Mouse (Mus musculus): ENCODE data around the gene Klf16.

DNA sequence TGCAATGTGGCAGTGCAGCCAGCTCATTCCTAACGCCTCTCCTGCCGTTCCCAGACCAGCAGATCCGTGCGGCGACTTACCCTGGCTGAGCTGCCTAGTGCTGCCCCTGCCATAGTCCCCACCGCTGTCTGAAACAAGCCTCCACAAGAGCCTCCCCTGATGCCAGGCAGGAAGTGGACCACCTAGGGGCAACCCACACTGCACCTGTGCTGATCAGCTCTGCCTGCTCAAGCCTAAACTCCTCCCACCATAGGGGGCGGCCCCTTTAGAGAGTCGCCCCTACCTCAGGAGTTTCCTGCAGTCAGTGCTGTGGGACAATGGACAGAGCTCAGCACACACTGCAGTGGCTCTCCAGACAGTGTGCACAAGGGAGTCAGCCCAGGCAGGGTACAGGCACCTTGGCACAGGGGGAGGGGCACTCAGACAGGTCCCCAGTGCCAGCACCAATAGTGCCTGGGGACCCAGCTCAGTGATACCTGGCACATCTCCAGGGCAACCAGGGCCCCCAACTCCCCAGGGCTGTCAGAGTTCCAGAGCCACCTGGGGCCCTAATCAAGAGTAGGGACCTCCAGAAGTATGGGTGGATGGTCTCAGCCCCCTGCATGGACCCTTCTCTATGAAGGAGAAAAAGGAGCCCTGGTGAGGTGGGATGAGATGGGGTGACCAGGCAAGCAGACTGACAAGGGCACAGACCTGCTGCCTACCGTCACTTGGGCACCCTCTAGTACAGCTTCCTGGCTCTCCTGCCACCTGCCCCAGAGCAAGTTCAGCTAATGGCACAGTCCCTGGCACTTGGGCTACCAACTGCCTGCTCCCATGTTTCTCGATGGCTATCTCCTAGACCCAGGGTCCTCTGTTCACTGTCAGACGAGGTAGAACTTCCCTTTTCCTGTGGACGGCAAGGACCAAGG is 7.8 kb upstream of the Klf16 start:
- no peak for TF ChIP-seq CTCF (IDR thresholded peaks at IDR 0.05; ENCODE audit: low read depth, low read length)
- no peak for TF ChIP-seq POLR2A (IDR thresholded peaks at IDR 0.05; ENCODE audit: extremely low read depth, insufficient read depth, low read length)

Data from liver, adult 2 months (tissue).